Mouse (Mus musculus) right cerebral cortex, adult 2 months (tissue): ENCODE results near the gene Rras.

ENCODE experiments used
- DNase-seq, 2 experiments: peaks; one replicate each; pipeline ENCODE4 v3.0.0; 2021 to 2022; ENCODE audit warnings: low spot score in 2 of 2

The Rras gene

DNA sequence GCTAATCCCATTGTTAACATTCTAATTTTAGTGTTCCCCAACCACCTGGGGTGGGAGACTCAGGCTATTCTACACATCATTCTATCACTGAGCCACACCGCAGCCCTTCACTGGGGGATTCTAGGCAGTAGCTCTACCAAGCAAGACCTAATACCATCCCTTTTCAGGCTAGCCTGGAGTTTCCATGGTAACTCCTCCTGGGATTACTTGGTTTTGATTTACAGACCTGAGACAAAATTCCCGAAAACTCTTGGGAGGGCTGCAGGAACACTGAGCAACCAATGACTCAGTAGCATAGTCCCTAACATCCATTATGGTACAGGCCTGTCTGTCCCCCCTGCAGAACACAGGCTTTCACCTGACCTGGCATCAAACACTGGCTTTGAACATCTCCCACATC is 8.5 kb downstream of the Rras start:
- DNase-seq, result no peak

DNA sequence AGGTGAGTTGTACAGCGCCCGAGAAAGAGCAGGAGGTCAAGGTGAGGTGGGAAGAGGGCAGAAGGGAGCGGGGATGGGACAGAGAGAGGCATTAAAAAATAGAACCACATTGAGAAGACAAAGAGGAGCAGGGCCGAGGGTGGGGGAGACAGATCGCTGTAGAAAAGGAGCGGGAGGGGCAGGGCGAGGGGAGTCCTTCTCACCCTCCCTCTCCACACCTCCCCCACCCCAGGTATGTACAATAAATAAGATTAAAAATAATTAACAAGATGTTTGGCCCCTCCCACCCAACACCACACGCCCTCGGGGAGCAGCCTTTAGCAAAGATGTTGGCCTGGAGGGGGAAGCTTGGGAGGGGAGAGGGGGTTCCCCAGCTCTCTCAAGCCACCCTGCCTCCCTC is 10.0 kb downstream of the Rras start:
- no peak for DNase-seq

DNA sequence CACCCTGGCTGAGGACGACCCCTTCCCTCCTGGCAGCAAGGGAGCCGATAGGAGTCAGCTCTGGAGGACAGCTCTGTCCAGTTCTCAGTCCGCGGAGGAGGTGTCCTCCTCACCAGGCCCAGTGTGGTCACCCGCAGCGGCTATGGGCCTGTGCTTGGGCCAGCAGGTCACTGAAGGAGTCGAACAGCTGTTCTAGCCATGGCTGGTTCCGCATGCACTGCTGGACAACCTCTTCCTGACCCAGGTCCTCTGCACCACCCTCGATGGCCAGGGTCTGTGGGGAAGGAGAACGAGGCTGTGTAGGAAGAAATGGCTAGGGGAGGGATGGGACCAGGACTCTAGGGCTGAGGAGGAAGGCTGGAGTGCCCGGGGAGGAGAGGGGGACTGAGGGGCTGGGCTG is 10.6 kb downstream of the Rras start:
- no peak for DNase-seq

DNA sequence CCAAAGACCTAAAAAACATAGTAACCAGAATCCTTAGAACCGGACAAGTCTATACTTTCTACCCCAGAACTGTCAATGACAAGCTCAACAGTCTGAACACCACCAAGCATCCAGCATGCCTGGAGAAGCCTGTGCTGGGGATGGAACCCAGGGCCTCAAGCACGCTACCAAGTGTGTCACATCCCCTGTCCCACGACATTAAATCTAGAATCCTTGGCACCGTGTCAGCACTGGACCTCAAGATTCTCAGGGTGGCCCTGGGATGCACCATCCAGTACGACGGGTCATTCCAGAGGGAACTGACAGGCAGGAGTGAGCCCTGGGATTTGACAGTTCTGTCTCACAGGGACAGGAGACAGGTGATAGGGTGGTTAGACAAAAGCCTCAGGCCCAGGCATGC is 12.2 kb downstream of the Rras start:
- no peak for DNase-seq

DNA sequence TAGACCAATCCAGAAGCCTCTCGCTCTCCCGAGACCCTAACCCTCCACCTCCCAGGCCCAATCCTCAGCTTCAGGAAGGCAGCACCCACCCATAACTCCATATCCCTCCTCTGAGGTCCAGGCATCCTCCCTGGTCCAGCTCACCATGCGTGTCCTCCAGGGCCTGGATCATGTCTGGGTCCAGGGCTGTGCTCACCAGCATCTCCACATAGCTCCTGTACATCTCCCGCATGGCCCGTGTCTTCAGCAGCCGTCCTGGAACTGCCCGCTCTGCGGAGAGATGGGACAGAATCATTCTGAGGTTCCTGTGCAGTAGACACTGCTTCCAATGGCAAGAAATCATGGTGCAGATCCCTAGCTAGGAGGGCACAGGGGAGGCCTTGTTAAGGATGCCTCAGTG is 13.1 kb downstream of the Rras start:
- DNase-seq, result no peak

DNA sequence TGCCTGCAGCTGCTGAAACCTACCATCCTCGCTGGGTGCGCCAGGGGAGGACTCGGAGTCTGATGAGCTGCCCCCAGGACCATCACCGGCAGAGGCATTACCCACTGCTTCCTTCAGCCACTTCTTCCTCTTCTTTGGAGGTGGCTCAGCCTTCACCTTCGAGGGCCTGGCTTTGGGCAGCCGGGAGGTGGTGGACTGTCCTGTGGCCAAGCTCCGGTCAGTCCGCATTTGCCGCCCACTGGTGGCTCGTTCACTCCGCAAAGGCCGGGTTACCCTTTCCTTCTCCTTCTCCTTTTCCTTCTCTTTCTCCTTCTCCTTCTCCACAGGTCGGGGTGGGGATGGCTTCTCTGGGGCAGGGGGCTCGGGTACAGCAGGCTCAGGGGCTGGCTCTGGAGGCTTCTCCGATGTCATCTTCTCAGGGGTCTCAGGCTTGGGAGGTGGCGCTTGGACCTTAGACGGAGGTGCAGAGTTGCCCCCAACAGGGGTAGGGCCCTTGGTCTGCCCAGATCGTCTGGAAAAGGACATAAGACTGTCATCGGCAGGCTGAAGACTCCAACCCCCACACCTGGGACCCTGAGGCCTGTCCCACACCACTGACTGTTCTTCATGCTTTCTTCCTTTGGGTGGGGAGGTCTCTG is 16.1 kb downstream of the Rras start:
- no peak for DNase-seq

DNA sequence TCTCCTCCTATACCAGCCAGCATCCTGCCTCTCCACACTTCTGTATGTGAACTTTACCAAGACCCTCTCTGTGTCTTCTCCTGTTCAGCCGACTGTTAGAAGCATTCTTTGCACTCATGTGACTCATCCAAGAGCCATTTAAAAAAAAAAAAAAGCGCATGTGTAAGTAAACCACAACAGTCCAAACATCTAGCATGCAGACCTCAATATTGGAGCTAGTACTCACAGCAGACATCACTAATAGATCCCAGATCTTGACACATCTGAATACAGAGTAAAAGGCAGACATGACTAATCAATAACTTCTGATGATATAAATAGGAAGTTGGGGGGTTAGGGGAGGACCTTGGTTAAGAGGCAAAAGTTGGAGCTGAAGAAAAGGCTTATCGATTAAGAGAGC is 17.9 kb downstream of the Rras start:
- no peak for DNase-seq

DNA sequence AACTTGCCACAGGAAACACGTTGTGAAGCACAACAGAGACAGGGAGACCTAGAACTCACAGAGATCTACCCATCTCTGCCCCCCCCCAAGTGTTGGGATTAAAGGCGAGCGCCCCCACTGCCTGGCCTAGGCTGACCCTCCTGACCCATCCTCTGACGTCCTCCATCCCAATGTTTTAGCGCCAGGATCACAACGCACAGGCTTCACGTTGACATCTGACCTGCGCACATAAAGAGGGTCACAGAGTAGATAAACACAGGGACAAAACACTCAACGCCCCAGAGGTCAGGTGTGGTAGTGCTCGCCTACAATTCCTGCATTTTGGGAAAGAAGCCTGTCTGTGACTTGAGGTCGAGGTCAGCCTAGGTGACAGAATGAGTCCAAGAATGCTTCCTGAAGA is 18.9 kb downstream of the Rras start:
- DNase-seq, result no peak

DNA sequence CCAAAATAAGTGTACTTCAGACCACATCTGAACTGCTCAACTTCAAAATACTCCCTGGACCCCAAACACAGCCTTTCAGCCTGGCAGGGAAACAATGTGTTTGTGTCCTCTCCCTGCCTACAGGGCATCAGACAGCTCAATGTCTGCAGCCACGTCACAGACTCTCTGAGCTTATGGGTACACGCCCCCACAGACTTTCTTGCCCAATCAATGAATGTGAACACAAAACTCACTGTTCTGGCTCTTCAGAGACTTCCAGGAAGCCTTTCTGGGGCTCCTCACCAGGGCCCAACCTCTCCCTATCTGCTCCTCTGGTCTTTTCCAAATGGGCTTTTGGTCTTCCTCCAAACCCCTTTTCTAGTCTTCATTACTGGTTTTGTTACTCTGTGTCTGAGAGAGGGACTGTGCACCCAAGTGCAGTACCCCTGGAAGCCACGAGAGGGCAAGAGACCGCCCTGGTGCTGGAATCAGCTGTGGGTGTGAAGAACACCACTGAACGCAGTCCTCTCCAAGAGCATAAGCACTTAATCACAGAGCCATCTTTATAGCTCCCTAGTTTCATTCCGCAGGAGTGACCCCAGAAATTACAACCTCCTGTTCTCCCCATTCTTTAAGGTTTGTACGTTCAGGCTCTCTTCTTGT is 20.1 kb downstream of the Rras start:
- DNase-seq, result no peak

DNA sequence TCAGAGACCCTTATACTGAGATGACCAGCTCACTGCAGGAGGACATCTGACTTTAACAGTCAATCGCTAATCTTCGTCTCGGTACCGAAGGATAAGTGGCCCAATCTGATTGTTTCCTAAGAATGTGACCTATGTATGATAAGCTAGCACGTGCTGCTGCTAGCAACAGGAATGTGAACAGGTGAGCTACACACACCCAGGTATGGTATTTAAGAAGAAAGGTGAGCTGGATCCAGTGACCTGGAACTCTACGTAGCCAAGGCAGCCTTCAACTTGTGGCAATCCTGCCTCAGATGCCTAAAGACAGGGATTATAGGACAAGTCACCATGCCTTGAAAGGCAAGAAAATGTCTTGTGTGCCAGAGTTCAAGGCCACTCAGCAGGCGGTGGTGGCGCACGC is 20.6 kb downstream of the Rras start:
- DNase-seq, result no peak

DNA sequence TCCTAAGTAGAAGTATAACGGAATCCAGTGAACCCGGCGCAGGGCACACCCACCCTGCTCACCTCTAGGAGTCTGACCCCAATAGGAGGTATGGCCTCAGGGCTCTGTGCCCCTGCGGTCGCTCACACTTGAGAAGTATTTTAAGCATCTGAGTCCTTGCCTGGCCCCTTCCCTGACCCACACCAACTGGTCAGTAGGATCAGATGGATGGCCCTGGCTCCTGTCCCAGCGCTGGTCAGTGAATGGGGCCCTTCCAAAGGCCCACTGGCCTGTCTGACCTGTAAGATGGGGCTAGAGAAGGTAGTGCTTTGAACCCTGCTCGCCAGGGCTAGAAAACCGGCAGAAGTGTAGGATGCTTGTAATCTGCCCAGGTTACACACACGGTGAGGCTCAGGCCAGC is 23.1 kb downstream of the Rras start:
- no peak for DNase-seq

DNA sequence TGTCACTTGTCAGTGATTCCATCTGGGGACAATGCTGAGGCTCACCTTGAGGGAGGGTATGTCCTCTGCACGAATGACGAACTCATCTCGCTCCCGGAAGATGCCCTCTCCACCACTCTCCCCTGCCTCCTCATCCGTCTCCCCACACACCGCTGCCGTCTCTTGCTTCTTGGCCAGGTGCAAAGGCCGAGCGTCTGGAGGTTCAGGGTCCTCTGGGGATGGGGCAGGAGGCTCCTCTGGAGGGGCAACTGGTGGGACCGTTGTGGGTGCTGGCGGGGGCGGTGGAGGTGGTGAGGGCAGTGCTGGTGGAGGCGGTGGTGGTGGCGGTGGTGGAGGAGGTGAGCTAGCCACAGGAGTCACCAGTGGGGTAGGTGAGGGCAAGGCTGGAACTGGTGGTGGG is 25.5 kb downstream of the Rras start:
- DNase-seq, result no peak

DNA sequence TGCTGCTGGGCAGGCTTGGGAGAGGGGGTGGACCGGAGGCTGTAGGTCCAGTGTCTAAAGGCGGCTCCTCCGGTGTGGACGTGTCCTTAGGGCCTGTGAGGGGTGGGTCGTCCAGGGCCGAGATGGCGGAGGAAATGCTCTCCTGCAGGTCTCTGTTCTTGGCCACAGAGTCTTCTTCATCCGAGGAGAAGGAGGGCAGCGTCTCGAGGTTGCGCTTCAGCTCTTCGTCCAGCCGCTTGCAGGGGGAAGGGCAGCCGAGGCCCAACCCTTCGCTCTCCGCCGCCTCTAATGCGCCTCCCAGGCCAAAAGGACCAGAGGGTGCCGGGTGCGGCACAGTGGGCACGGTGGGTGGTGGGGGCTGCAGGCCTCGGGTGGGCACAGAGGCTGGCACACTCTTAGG is 28.0 kb downstream of the Rras start:
- no peak for DNase-seq

DNA sequence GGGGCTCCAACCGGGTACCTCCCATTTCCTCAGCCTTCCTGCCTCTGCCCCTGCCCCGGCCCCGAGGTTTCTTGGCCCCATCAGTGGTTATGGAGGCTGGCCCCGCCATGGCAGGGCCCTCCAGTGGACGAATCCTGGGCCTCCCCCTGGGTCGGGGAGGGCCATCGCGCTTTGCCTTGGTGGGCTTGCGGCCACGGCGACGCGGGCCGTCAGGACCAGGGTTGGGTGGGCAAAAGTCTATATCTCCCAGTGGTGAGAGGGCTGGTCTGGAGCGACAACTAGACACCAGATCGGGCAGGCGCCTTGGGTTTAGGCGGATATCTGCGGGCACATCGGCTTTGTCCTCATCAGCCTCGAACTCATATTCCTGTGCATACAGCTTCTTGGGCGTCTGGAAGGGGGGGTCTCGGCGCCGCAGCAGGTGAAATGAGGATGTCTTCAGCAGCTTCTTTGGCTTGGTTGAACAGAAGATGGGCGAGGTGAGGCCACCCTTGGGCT is 29.1 kb downstream of the Rras start:
- no peak for DNase-seq

DNA sequence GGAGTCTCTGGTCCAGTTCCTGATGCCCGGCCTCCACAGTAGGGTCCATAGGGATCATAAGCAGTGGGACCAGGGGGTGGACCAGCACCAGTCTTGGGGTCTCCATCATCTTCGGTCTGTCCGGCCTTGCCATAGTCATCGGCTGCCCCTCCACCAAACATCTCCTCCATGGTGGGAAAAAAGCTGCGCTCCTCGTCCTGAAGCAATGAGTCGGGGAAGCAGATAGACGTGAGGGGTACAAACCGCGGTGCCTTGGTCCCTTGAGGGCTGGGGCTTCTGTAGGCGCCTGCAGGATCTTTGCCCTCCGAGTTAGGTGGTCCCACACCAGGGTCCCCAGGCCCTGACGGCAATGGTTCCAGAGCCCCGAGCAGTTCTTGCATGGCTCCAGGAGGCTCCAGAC is 29.7 kb downstream of the Rras start:
- DNase-seq, result no peak

DNA sequence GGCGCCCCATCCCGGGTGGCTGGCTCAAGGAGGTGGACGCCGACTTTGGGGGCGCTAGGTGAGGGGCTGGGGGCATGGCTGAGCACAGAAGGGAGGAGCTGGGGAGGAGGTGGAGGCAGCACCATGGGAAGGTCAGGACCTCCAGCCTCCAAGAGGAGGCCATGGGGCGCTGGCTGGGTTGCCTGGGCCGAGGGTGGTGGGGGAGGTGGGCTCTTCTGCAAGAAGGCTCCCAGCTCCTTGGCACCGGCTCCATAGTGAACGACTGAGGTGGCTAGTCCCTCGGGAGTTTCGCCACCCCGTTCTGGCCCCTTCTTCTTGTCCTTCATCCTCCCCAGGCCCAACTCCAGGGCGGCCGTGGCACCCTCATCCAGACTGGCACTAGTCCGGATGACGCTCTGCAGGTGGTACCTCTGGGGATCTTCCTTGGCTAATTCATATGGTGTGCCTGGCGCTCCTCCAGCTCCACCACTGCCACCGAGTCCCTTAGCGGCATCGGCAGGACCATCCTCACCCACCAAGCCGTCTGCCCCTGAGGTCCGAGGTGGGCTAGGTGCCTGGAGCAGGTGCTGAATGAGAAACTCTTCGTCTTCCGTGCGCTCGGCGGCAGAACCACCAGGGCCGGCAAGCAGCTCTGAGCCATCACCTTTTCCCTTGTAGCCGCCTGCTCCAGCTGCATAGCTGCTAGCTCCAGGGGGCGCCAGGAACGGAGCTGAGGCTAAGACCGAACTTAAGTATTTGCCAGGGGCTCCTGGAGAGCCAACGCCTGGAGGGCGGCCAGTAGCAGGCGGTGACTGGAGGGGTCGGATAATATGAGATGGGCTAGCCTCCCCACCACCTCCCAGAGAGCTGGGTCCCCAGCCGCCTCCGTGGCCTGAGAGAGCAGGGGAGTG is 30.5 kb downstream of the Rras start:
- no peak for DNase-seq

DNA sequence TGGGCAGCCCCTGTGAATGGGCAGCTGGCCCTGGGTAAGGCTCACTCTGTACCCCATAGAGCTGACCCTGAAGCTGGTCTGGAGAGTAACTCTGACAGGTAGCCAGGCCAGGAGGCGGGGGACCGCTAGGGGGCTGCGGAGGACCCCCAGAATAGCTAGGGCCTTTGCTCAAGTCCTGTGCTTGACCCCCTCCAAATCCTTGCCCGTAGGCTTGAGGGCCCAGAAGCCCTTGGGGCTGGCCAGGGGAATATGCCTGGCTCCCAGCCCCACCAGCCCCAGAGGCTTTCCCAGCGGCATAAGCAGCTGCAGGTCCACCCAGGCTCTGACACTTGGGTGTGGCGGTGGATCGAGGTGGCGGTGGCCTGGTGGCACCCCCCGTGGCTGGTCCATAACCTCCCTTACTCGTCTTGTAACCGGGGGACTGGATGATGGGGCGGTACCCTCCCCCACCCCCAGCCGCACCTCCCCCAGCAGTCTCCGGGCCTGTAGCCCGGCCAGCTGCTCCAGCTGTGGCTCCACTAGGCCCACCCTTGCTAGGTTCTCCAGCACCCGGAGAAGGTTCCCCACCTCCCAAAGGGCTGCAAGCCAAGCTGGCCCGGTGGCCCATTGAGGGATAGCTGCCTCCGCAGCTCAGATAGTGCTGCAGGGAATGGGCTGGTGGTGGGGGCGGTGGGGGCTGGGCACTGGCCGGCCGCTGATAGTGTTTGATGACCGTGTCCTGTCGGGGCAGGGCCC is 31.3 kb downstream of the Rras start:
- no peak for DNase-seq

DNA sequence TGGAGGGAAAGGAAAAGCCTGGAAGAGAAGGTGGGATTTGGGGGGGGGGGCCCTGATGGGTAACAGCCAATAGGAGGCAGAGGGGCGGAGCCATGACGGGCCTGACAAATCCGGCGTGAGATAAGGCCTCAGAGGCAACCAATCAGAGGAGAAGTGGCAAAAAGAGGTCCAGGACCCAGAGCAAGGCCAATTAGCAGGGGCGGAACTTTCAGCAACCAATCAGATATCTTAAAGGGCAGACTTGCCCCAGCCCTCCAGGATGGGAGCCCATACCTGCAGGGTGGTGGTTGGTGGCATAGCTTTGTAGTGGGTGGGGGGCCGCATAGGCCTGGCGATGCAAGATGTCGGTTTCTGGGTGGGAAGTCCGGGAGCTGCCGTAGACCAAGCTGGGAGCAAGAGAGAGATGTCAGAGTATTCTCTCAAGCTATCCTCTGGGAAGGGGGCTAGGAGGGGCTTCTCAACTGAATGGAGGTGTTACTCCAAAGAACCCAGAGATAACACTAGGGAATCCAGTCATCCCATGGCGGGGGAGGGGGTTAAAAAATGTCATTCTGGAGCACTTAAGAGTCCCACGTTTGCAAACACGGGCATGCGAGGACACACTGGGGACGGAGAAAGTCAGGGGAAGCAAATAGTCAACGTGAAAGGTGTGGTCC is 33.3 kb downstream of the Rras start:
- DNase-seq, result peak; percentile 60 to 74

DNA sequence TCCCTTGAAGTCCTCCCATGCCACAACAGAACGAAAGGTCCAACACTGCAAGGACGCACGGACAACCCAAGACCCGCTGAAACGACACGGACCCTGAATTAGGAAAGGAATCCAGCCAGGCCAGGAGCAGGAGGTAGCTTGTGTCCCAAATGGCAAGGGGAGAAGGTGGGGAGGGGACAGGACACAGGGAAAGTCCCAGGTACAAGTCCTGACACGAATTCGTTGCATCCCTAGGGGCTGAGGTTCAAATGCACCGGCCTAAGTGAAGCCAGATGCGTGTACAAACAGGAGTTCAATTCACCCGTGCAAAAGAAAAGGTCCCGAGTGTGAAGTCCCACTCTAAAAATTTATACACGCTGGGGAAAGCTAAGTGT is 33.8 kb downstream of the Rras start:
- DNase-seq, result no peak

DNA sequence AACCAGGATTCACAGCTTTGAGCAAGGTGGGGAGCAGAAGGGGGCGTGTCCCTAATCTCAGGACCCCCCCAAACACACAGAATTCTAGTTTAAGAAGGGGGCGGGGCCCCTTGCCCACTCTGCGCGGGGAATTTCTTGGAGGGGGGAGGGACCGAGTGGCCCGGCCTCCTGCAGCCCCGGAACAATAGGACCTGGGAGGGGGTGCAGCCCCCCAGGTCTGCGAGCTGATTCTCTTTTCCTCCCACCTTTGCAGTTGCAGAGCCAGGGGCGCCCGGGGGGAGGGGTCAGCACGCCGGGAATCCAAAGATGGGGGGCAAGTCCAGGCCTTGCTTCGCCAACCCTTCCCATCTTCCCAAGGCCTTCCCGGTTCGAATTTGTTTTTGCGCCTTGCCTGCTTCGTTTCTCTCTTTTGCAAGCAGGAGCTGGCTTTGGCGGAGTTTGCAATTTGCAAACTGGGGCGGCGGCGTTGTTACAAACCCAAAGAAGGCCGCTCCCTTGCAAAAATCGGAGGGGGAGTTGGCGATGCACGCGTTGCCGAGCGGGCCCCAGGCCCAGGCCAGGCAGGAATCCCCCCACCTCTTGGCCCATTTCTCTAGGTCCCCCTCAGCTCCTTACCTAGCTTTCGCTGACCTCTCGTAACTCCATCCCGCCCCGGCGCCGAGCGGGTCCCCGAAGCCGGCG is 34.6 kb downstream of the Rras start:
- DNase-seq, result peak; percentile 50 to 52

DNA sequence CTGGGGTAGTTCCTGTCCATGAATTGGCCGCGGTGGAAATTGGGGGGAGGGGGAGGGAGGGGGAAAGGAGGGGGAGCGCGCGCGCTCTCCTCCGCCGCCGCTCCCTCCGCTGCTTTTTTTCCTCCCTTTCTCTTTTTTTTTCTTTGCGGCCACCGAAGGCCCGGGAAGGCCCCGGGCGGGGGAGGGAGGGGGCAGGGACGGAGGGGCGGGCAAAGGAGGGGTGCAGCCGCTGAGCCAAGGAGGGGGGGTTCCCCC is 35.0 kb downstream of the Rras start, which contains the start of gene Prr12:
Gene Prr12 (minus strand): TSS at position 20 of the 255 bp plus-strand sequence.
- no peak for DNase-seq
